Mouse (Mus musculus) cerebellum, adult 8-10 months (tissue): ENCODE measurements around the gene Amer1.

ENCODE experiments used
- DNase-seq: peaks from one replicate; pipeline ENCODE4 v3.0.0; 2022

Amer1 gene

GRCm38 (mm10) chrX:95444776-95445111 is at the start of gene Amer1:
TSS of gene Amer1 (minus strand) at chrX:95444872.
- peak; percentile 87 for DNase-seq

DNA sequence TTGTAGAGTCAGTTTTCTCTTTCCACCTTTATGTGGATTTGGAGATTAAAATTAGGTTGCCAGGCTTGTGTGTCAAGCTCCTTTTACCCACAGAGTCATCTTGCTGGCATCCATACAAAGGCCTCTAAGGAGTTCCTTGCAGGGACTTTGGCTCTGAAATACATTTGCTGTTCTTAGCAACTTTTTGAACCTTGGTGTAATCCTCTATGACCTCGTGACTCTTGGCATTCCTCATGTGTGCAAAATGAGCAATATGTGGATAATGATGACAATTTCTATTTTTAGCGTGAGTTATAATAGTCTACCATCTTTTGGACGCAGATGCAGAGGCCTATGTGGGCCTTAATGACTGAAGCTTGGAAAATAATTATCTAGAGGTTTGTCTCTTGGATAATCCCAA is 12.5 kb upstream of the Amer1 start:
- no peak for DNase-seq

- peak; percentile 12 for DNase-seq
Measured at GRCm38 (mm10) chrX:95445866-95446265, 1.2 kb upstream of the Amer1 start.

DNA sequence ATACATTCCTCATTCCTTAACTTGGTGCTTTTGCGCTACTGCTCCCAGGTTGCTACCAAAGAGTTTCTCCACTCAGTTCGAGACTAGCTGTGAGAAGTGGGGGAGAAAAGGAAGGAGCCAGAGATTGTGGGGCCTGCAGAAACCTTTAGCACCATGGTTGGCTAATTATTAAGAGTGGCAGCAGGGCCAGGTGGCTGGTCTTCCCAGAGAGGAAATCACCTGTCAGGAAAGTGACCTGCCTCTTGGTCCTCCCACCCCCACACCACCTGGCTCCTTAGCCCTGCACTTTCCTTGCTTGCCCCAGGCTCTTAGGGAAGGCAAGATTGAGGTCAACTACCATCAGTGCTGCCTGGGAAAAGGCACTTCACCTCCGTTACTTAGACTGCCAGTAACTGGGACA is 469 bp upstream of the Amer1 start:
- no peak for DNase-seq

- peak; percentile 47 for DNase-seq
Measured at GRCm38 (mm10) chrX:95443898-95444775, 535 bp downstream of the Amer1 start.

DNA sequence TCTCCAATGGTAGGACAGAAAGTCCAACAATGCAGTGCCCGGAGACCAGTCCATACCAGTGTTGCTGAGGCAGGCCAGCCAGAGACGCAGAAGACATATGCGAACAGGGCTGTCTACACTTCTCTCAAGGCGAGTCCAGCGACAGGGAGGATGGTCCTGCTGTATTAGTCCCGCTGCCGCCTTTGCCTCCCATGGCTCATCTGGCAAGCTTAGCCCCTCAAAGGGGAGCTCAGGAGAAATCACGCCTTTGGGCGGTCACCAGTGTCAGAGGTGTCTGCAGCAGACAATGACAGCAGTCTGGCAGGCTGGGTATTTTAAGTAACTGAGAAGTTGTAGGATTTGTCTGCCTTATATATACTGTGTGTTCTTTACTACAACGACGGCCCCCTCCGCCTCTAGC is 1.3 kb downstream of the Amer1 start:
- DNase-seq, result no peak

GRCm38 (mm10) chrX:95442261-95442660 is 2.4 kb downstream of the Amer1 start:
- no peak for DNase-seq

DNA sequence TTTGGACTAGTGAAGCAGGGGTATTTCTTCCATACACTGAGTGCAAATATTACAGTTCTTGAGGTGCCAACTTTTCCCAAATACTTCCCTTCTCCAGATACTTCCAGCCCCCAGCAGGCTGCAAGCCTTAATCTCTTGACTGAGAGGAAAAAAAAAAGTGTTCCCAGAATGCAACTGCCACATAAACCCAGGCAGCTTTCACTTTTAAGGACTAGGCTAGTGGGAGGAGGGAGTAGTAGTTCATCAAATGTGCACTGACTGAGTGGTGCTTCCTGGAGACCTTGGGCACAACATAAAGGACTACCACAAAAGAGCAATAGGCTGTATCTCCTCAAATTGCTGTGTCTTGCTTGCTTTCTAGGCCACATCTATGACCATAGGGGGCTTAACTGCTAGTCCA is 3.4 kb downstream of the Amer1 start:
- no peak for DNase-seq

DNA sequence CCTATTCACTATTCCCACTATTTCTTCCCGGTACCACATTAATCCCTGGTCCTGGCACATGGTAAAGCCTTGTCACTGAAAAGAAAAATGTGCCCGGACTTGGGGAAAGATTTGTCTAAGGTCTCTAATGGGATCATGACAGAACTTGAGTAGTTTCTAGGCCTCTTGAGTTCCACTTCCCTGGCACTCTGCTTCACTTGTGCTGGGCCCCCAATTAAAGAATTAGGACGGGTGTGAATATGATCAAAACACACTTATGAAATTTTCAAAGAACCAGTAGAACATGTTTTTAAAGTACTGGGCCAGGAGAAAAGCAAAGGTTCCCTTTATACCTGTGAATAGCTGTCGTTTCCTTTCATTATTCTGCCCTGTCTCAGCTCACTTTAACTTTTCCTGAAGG is 6.2 kb downstream of the Amer1 start:
- DNase-seq, result no peak

- DNase-seq, result no peak
Measured at GRCm38 (mm10) chrX:95437236-95437635, 7.4 kb downstream of the Amer1 start.

DNA sequence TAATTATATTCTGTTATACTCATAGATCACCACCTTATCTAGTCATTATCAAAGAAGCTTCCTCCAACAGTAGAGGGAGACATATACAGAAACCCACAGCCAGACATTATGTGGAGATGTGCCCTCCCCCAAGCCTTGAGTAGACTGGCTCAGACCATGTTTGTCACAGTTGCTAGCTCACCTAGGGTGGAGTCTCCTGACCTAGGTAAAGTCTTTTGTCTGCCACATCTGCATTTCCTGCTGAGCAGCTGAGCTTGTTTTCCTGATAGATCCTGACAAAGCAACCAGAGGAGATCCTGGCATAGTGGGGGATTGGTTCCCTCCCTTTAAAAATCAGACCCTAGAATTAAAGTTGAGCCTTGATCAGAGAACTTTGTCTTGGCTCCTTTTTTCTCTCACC is 71.6 kb downstream of the Amer1 start:
- DNase-seq, result no peak
